Mouse (Mus musculus) limb, embryonic 12.5 days (tissue): ENCODE measurements at regions not wholly inside any gene's neighbourhood (a gene's known extent, or its start where the extent isn't known, plus 50 kb on each side); places are given as distances from the start of the nearest gene placed in this dataset.

Experiments used
- ATAC-seq: fragments of 200-750 bp; cut with Nextera tagmentation; 2 replicates; pipeline ENCODE4 v1.8.0; 2017; ENCODE audit warnings: low read depth, moderate TSS enrichment; ENCODE audit not compliant: insufficient number of reproducible peaks, insufficient read depth, low FRiP score, low TSS enrichment
- H3K27ac ChIP-seq: fragments of 300-500 bp; sonication (generic); 2 replicates; pipeline ENCODE4 v1.5.1; 2016; ENCODE audit warnings: mild to moderate bottlenecking, moderate library complexity
- H3K27me3 ChIP-seq: fragments of 300-500 bp; sonication (generic); 2 replicates; pipeline ENCODE4 v1.6.1; 2016; ENCODE audit warnings: mild to moderate bottlenecking, moderate library complexity
- H3K36me3 ChIP-seq: fragments of 300-500 bp; sonication (generic); 2 replicates; pipeline ENCODE4 v1.6.1; 2016; ENCODE audit warnings: mild to moderate bottlenecking, moderate library complexity
- H3K4me1 ChIP-seq: fragments of 300-500 bp; sonication (generic); replicated peaks from 2 replicates; pipeline ENCODE4 v1.6.1; 2016
- H3K4me2 ChIP-seq: fragments of 300-500 bp; sonication (generic); 2 replicates; pipeline ENCODE4 v1.6.1; 2016; ENCODE audit warnings: mild to moderate bottlenecking, moderate library complexity
- H3K4me3 ChIP-seq: fragments of 300-500 bp; sonication (generic); replicated peaks from 2 replicates; pipeline ENCODE4 v1.5.1; 2016; ENCODE audit warnings: mild to moderate bottlenecking
- H3K9ac ChIP-seq: fragments of 300-500 bp; sonication (generic); replicated peaks from 2 replicates; pipeline ENCODE4 v1.6.1; 2016; ENCODE audit warnings: mild to moderate bottlenecking, moderate library complexity
- H3K9me3 ChIP-seq: fragments of 300-500 bp; sonication (generic); 2 replicates; pipeline ENCODE4 v1.6.1; 2016; ENCODE audit warnings: mild to moderate bottlenecking, moderate library complexity
- WGBS: fragments of 180-500 bp; shearing (Covaris S2); methylation state at CpG from one replicate; pipeline ENCODE4 v1.1.7; 2016; 5-methylcytosine and 5-hydroxymethylcytosine counted together

DNA sequence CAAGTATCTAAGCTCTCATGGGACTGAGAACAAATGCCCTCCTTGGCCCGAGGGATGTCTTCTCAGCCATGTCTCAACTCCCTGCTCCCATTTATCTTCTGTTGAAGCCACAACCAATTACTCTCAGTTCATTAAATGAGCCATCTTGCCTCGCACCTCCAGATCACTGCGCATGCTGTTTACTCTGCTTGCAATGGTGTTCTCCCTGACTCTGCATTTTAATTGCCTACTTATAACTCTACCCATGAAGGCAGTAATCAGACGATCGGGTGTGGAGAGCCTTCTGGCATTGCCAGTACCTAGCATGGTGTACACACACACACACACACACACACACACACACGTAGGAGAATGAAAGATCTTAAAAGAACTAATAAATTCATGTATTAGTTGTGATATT, 306.1 kb upstream of the Myt1l start:
- Histone ChIP-seq H3K4me2 (no peak overlapping the region), H3K27me3 (no peaks in the 10 kb centered on the region), H3K36me3 (no peaks in the 10 kb centered on the region), H3K9ac (no peak overlapping the region), H3K4me1 (no peaks in the 10 kb centered on the region), H3K27ac (no peak overlapping the region), H3K9me3 (no peaks in the 10 kb centered on the region), H3K4me3 (no peak overlapping the region)
- no peak for ATAC-seq
- WGBS = 83% methylated on average over 6 of the region's 6 CpGs

DNA sequence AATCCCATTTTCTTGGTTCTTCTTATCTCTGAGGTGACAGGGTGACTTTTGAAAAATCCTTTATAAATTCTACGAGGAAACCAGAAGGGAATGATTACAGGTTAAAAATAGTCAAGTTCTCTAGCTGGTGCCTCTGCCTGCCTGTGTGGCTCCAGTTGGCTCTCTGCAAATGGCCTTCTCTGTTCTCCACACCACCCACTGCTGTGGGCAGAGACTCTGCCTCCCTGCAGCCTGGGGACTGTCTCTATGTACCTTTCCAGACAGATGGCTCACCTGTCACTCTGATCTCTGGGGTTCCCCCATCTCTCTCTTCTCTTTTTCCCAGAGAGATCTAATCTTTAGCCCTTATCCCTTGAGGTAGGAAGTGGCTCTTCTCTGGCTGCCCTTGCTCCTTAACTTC, 302.2 kb upstream of the Myt1l start:
- Histone ChIP-seq H3K27ac (no peak overlapping the region), H3K4me3 (no peak overlapping the region), H3K9ac (no peak overlapping the region), H3K36me3 (no peaks in the 10 kb centered on the region), H3K9me3 (no peaks in the 10 kb centered on the region), H3K4me1 (no peaks in the 10 kb centered on the region), H3K27me3 (no peaks in the 10 kb centered on the region), H3K4me2 (no peak overlapping the region)
- ATAC-seq = no peak
- 72% methylated on average over 1 of the region's 1 CpGs for WGBS

DNA sequence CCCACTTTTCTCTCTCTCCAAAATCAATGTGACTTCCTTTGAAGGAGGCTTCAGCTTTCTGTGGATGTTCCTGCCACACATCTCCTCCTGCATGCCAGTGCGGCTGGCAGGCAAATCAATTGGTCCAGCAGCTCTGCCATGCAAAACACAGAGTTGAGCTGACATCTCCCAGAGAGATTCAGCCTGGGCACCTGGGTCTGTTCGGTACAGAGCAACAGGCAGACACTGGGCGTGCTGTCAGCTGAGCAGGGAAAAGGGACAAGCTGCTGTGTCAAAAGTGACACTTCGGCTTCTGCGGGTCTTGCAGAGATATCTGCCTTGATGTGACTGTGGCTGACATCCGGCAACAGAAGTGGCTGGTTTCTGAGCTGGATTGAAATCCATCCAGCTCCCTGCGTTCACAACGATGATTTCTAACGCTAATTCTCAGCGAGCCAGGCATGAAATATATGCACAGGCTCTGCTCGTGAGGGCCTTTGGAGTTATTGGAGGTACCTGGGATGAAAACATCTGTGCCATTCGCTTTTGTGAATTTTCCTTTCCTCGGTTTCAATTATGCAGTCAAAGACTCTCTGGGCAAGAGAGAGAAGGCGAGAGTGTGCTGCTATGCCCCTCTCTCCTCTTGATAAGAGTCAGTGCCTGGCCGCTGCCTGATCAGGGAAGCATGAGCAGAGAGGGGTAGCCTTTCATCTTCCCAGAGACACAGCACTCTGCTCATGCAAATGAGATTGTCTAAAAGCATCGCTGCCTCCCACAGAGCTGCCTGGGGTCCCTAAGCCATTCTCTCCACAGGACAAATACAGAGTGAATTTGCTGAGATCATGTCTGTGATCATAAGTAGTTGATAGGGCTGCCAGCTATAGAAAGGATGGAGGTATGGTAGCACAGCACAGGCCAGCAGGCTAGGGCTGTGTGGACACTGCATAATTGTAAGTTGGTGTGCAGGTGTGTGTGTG, 295.4 kb upstream of the Myt1l start:
- H3K27ac ChIP-seq = no peak overlapping the region
- H3K9ac ChIP-seq = no peak overlapping the region
- H3K9me3 ChIP-seq = no peaks in the 10 kb centered on the region
- no peak overlapping the region for H3K4me3 ChIP-seq
- peaks cover 6% of the 10 kb centered on the region; the same call in 1 of the 2 replicates for H3K27me3 ChIP-seq
- H3K4me2 ChIP-seq = no peak overlapping the region
- no peaks in the 10 kb centered on the region for H3K36me3 ChIP-seq
- WGBS = 32% methylated on average over 16 of the region's 16 CpGs
- H3K4me1 ChIP-seq = peaks cover 6% of the 10 kb centered on the region; the same call in 1 of the 2 replicates
- no peak for ATAC-seq

DNA sequence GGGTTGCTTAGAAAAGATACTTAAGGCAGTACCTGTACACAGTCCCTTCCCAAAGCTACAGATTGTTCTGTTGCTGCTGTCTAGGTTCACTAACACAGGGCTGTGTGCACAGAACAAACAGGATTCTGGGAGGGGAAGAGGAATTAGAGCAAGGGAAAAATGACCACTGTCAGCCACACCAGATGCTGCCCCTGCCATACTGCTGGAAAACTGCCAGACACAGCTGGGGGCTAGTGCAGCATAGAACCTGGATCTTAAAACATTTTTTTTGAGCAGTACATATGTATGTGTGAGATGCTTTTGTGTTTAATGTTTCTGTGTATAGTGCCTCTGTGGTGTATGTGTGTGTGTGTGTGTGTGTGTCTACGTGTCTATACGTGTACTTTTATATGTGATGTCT, 291.7 kb upstream of the Myt1l start:
- Histone ChIP-seq H3K4me3 (no peak overlapping the region), H3K4me1 (peaks cover 17% of the 10 kb centered on the region), H3K9ac (no peak overlapping the region), H3K27me3 (peaks cover 6% of the 10 kb centered on the region; the same call in 1 of the 2 replicates), H3K9me3 (no peaks in the 10 kb centered on the region), H3K36me3 (no peaks in the 10 kb centered on the region), H3K27ac (no peak overlapping the region), H3K4me2 (no peak overlapping the region)
- 94% methylated on average over 2 of the region's 2 CpGs for WGBS
- ATAC-seq = no peak

DNA sequence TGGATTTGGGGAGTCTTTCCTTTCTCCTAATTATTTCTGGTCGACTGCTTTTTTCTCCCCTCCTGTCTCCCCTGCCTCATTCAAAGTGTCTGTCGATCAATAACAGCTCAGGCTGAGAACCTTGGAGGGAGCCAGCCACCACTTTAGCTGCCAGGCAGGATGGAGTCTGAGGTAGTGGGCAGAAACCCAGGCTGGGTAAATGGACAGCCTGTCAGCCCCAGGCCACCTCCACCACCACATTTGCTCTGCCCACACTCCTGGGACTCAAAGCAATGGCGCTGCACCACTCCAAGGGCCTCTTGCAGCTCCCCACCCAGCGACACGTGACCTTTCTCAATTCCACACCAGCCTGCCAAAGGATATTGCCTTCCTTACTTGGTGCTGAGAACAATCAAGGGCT, 290.7 kb upstream of the Myt1l start:
- 36% methylated on average over 5 of the region's 5 CpGs for WGBS
- no peak overlapping the region for H3K27ac ChIP-seq

DNA sequence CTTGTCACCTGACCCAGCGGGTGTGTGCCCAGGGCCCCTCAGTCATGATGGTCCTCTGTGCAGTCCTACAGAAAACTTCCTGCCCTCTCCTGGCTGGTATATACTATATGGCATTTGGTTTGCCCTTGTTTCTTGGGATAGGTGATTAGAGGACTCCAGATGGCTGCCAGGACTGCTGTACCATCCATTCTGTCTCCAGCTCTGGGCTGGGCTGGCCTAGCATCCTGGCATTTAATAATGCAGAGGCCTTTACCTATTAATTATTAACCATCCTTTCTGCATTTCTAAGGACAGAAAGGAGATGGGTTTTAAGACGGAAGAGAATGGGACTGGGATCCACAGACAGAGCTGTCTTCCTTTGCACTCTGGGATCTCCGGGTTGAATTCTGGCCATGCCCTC, 288.7 kb upstream of the Myt1l start:
- Histone ChIP-seq H3K27me3 (no peaks in the 10 kb centered on the region), H3K4me2 (no peak overlapping the region), H3K36me3 (no peaks in the 10 kb centered on the region), H3K9ac (no peak overlapping the region), H3K27ac (no peak overlapping the region), H3K4me3 (no peak overlapping the region), H3K4me1 (peaks cover 17% of the 10 kb centered on the region), H3K9me3 (no peaks in the 10 kb centered on the region)
- no peak for ATAC-seq
- 89% methylated on average over 3 of the region's 3 CpGs for WGBS

More for the DNA sequence above, 290.7 kb upstream of the Myt1l start:
- Histone ChIP-seq H3K4me3 (no peak overlapping the region), H3K9me3 (no peaks in the 10 kb centered on the region), H3K9ac (no peak overlapping the region), H3K4me2 (no peak overlapping the region), H3K36me3 (no peaks in the 10 kb centered on the region), H3K4me1 (peaks cover 17% of the 10 kb centered on the region), H3K27me3 (peaks cover 6% of the 10 kb centered on the region; the same call in 1 of the 2 replicates)
- no peak for ATAC-seq

DNA sequence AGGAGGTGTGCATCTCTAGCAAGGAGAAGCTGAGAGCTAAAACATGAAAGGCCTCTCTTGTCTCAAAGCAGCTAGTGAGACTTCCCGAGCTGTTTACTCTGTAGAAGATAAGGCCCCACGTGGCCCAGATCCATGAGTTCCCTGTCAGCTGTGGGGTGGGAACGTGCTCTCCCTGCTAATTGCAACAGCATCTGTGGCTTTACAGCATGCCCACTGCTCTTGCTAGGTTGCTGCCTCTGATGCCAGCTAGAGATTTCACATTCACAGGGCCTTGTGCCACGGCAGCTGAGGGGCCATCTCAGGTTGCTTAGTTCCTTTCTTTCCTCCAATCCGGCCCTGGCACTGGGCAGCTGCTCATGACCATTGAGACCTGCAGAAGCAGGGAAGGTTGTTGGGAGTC, 288.2 kb upstream of the Myt1l start:
- WGBS = 37% methylated on average over 5 of the region's 5 CpGs
- no peak for ATAC-seq
- Histone ChIP-seq H3K27me3 (no peaks in the 10 kb centered on the region), H3K36me3 (no peaks in the 10 kb centered on the region), H3K9me3 (no peaks in the 10 kb centered on the region), H3K4me1 (peaks cover 17% of the 10 kb centered on the region), H3K27ac (no peak overlapping the region), H3K4me3 (no peak overlapping the region), H3K9ac (no peak overlapping the region), H3K4me2 (no peak overlapping the region)

DNA sequence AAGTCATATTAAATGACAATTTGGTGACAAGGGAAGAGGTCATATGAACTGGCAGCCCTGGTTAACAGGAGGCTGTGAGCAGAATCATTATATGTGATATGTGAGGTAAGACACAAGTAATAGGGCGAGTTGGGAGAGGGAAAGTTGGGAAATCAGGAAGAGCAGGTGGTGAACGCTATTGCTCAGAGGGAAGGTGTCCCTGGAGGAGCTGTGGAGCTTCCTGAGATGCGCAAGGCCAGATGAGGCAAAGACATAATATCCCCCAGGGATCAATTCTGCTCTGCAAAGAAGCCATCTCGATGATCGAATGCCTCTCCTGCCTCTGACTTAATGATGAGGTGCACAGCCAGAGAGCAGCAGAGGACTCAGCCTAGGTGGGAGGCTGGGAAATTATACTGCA, 285.1 kb upstream of the Myt1l start:
- WGBS = 83% methylated on average over 5 of the region's 5 CpGs
- H3K36me3 ChIP-seq = no peaks in the 10 kb centered on the region
- H3K27ac ChIP-seq = no peak overlapping the region
- no peak overlapping the region for H3K4me2 ChIP-seq
- H3K4me3 ChIP-seq = no peak overlapping the region
- no peak overlapping the region for H3K9ac ChIP-seq
- no peak for ATAC-seq
- H3K27me3 ChIP-seq = no peaks in the 10 kb centered on the region; the same call in 1 of the 2 replicates
- peaks cover 11% of the 10 kb centered on the region for H3K4me1 ChIP-seq
- H3K9me3 ChIP-seq = no peaks in the 10 kb centered on the region

DNA sequence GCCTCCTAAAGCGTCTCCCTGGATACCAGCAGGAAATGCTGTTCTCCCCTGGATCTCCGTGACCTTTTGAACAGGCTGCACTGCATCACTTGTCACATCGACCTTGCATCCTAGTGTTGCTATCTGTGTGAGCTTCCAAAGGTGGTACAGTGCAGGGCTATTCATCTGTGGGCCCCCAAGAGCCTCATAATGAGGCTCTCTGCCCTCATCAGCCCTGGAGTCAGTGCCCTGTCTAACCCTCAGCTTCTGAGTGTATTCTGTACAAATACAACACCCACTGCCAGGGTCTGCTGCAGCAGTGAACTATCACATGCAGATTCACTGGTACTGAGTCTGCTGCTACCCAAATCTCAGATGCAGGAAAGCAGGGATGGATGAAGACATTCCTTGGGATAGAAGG, 282.1 kb upstream of the Myt1l start:
- no peak for ATAC-seq
- no peak overlapping the region for H3K27ac ChIP-seq
- H3K36me3 ChIP-seq = no peaks in the 10 kb centered on the region
- H3K9ac ChIP-seq = no peak overlapping the region
- 0 out of 2 replicates have a peak, but pooled peaks cover 3% of the 10 kb centered on the region for H3K4me1 ChIP-seq
- H3K4me2 ChIP-seq = no peak overlapping the region
- no peaks in the 10 kb centered on the region for H3K9me3 ChIP-seq
- no peak overlapping the region for H3K4me3 ChIP-seq
- whole genome bisulfite sequencing = 31% methylated on average over 3 of the region's 3 CpGs
- no peaks in the 10 kb centered on the region; the same call in 1 of the 2 replicates for H3K27me3 ChIP-seq

DNA sequence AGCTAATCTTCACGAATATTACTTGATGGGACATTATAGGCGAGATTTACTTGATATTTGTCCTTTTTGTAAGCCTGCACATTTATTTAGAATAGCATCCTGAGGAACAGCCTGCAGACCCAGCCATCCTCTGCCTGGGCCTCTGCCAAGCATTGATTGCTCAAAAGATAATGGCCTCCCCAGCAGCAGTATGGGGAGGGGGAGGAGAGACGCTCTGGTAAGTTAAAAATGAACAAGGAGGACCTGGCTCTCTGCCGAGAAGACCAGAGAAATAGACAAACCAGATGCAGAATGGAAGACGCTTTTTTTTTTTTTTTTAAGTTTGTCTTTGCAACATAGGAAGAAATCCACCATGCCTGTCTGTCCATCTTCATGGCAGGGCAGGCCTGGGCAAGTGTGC, 280.8 kb upstream of the Myt1l start:
- Histone ChIP-seq H3K9me3 (no peaks in the 10 kb centered on the region), H3K4me1 (0 out of 2 replicates have a peak, but pooled peaks cover 3% of the 10 kb centered on the region), H3K27ac (no peak overlapping the region), H3K9ac (no peak overlapping the region), H3K4me2 (no peak overlapping the region), H3K36me3 (no peaks in the 10 kb centered on the region), H3K4me3 (no peak overlapping the region), H3K27me3 (no peaks in the 10 kb centered on the region; the same call in 1 of the 2 replicates)
- 66% methylated on average over 5 of the region's 5 CpGs for WGBS
- no peak for ATAC-seq

DNA sequence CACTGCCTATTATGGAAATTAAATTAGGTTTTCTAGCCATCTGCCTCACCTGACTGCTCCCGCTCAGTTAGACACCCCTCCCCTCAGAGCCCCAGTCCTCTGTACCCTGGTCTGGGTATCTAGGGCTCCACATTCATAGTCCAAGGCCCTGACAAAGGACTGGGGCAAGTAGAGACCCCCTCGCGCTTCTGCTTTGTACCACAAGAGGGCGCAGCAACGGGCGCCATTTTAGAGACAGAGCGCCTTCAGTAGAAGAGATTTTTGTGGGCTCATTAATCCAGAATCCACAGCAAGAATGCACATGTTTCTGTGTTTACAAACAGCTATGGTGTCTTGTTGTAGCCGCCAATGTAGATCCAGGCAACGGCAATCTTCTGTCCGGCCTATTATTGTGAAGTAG, 279.7 kb upstream of the Myt1l start:
- ATAC-seq = no peak
- Histone ChIP-seq H3K27me3 (no peaks in the 10 kb centered on the region; the same call in 1 of the 2 replicates), H3K36me3 (no peaks in the 10 kb centered on the region), H3K9me3 (no peaks in the 10 kb centered on the region), H3K9ac (no peak overlapping the region), H3K4me3 (no peak overlapping the region), H3K27ac (no peak overlapping the region), H3K4me1 (0 out of 2 replicates have a peak, but pooled peaks cover 3% of the 10 kb centered on the region), H3K4me2 (no peak overlapping the region)
- WGBS = 83% methylated on average over 10 of the region's 10 CpGs
